Mouse (Mus musculus) layer of hippocampus, adult 2 months (tissue): Measurements from ENCODE around the gene Srsf4. TPM values are rescaled to one million over a fixed set of nuclear protein-coding genes. Genes with fewer than 3 reads are reported as not detected.

ENCODE experiments used
- DNase-seq, 2 experiments: peaks; one replicate each; pipeline ENCODE4 v3.0.0; 2022; ENCODE audit warnings: low spot score in 2 of 2
- H3K27ac ChIP-seq: fragments of 200-600 bp; 2 replicates; pipeline ENCODE4 v1.8.1; 2022
- H3K4me3 ChIP-seq: fragments of 200-600 bp; 2 replicates; pipeline ENCODE4 v1.8.1; 2022; ENCODE audit warnings: mild to moderate bottlenecking
- CTCF ChIP-seq: fragments of 200-600 bp; conservative IDR thresholded peaks from 2 replicates; pipeline ENCODE4 v1.8.1; 2022; ENCODE audit warnings: antibody characterized with exemption, mild to moderate bottlenecking, moderate library complexity
- total RNA-seq, 2 experiments: library from RNA; stranded (reverse); gene quantifications; 2 replicates each; pipeline ENCODE4 v1.2.3; 2021

Srsf4 gene
- total RNA-seq, 2 experiments from 2014 or later, result 67.3 to 75.0 TPM

DNA sequence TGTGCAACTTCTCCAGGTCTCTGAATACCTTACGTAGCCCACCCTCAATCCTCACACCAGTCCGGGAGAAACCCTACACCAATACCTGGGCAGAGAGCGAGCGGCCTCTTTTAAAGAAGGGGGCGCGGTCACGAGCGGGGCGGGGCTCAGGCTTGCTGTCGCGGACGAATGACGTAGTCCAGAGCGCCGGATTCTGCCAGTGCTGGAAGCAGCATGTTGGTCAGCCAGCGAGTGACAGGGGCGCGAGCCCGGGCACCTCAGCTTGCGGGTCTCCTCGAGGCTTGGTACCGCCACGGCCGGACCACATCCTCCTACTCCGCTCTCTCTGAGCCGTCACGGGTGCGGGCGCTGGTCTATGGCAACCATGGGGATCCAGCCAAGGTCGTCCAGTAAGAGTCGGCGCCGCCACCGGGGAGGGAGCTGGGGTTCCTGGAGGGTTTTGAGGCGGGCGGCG lies 30.1 kb upstream of the Srsf4 start, which contains the start of gene Mecr:
TSS of gene Mecr (plus strand) at position 181 of the 454 bp plus-strand sequence.
- DNase-seq, result peak; percentile 90 to 94
- Histone ChIP-seq H3K4me3 (peak within 1 kb of the TSS; percentile 98), H3K27ac (peak within 1 kb of the TSS; percentile 82)
- no peak for TF ChIP-seq CTCF

- H3K27ac ChIP-seq, result no peak overlapping the region
- no peak for TF ChIP-seq CTCF
- H3K4me3 ChIP-seq, result no peak overlapping the region
- DNase-seq, result no peak
These were observed 27.2 kb upstream of the Srsf4 start for GRCm38 (mm10) chr4:131845991-131846778.

DNA sequence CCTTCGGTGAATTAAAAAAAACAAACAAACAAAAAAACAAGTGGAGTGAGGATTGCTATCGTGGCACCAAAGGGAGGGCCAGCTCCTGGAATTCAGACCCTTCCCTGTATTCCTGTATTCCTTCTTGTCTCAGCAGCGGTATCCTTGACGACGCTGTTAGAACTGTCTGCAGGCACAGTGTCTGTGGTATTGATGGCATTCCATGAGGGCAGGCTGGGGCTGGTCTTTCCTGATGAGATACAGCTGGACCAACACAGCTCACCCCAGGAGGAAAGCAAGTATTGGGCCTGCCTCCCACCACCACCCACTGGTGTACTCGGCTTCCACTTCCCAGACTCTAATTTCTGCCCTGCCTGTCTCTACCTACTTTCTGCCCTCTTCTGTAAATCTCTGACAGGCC lies 25.3 kb upstream of the Srsf4 start:
- DNase-seq, result no peak
- H3K27ac ChIP-seq, result no peak overlapping the region
- TF ChIP-seq CTCF, result no peak
- H3K4me3 ChIP-seq, result no peak overlapping the region

- no peak overlapping the region for H3K4me3 ChIP-seq
- H3K27ac ChIP-seq, result peak overlapping the region; percentile 80
- TF ChIP-seq CTCF, result no peak
- peak; percentile 54 to 57 for DNase-seq
These were observed 23.3 kb upstream of the Srsf4 start for GRCm38 (mm10) chr4:131849986-131850638.

DNA sequence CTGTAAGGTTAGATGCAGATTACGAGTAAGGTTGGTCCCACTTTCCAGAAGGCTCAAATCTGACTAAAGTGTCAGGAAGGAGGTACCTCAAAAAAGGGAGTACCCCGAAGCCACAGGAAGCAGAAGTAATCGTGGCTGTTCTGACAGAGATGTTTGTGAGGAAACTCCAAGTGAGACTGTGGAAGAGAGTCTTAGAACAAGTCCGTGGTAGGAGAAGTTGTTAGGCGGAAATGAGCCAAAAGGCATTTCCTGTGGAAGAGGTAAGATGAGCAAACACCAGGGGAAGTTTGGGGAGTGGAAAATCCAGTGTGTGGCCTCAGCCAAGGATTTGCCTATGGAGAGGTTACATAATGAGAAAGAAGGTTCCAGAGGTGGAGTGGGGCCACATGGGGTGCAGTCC lies 18.5 kb upstream of the Srsf4 start:
- H3K4me3 ChIP-seq, result no peak overlapping the region
- no peak for DNase-seq
- TF ChIP-seq CTCF, result no peak
- H3K27ac ChIP-seq, result no peak overlapping the region

DNA sequence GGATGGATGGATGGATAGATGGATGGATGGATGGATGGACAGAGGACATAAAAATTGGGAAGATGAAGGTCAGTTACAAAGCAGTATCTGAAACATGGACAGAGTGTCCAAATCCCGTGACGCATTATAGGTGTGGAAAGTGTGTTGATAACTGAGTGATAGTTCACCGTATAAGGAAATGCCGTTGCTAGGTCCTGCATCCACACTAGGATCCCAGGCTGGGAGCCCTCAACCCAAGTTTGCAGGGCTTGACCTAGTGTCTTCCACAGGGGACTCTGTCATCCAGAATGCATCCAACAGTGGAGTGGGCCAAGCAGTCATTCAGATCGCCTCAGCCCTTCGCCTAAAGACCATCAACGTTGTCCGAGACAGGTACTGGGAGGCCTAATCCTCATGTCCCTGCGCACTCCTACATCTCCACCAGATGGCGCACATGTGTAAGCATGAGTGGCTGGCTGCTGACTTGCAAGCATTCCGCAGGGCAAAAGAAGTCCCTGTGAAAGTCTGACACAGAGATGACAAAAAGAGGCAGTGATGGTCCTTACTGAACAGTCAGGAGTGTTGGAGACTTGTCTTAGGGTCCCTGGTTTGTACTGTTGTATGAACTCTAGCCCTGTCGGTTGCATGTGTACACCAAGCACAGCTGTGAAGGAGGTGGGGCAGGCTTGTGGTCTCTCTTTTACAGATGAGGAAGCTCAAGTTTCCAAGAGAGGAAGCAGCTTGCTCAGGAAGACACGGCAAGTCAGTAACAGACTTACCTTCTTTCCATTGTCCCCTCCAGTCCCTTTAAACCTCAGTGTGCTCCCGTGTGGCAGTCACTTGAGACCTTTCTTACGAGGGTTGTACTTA lies 12.7 kb upstream of the Srsf4 start:
- Histone ChIP-seq H3K4me3 (no peak overlapping the region), H3K27ac (no peak overlapping the region)
- DNase-seq, result peak; percentile 77 to 86
- peak; percentile 98 for TF ChIP-seq CTCF

- no peak for DNase-seq
- Histone ChIP-seq H3K4me3 (no peak overlapping the region), H3K27ac (no peak overlapping the region)
- no peak for TF ChIP-seq CTCF
These were observed 12.1 kb upstream of the Srsf4 start for GRCm38 (mm10) chr4:131861341-131861739.

- no peak for DNase-seq
- peak overlapping the region; percentile 89 for H3K27ac ChIP-seq
These were observed 635 bp upstream of the Srsf4 start for GRCm38 (mm10) chr4:131872672-131873292.

GRCm38 (mm10) chr4:131874169-131874536 lies 736 bp downstream of the Srsf4 start:
- TF ChIP-seq CTCF, result no peak
- Histone ChIP-seq H3K4me3 (peak overlapping the region; percentile 95), H3K27ac (peak overlapping the region; percentile 100)
- DNase-seq, result no peak

More at GRCm38 (mm10) chr4:131872672-131873292, 635 bp upstream of the Srsf4 start:
- H3K4me3 ChIP-seq, result peak overlapping the region; percentile 95
- TF ChIP-seq CTCF, result no peak

DNA sequence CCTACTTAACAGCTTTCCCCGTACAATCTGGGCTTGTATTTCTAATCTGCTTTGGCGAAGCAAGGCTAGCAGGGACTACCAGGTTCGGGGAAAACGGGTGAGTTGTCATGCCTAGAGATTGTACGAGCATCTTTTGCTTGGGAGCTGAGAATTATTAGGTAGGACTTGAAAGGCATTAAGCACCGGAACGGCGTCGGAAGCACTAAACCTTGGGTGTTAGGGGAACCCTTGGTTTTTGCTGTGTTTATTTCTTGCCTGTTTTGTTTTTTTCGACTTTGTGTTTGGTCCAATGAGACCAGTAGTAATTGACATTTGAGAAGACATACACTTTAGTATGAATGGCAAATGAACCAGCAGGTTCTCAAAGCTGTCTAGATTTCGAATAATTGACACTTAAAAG lies 1.1 kb downstream of the Srsf4 start:
- Histone ChIP-seq H3K27ac (peak overlapping the region; percentile 100), H3K4me3 (peak overlapping the region; percentile 95)
- no peak for DNase-seq
- no peak for TF ChIP-seq CTCF

DNA sequence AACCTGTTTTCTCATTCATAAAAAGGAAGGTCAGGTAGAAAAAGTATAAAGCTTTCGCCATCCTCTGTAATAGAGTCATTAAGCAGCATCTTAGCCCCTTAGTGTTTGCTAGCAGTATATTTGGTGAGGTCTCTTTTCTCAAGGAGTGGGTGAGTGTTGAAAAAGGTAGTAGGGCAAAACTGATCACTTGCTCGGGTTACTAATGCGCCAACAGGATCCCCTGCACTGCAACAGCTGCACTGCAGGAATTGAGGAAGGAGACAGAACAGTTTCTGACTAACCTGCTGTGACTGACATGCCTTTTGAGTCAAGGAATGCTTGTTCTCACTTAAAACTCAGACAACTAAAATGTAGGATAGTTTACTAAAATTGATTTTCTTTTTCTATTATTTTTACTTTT lies 1.8 kb downstream of the Srsf4 start:
- no peak overlapping the region for H3K27ac ChIP-seq
- peak overlapping the region; percentile 95; the same call in 1 of the 2 replicates for H3K4me3 ChIP-seq
- TF ChIP-seq CTCF, result no peak
- no peak for DNase-seq

DNA sequence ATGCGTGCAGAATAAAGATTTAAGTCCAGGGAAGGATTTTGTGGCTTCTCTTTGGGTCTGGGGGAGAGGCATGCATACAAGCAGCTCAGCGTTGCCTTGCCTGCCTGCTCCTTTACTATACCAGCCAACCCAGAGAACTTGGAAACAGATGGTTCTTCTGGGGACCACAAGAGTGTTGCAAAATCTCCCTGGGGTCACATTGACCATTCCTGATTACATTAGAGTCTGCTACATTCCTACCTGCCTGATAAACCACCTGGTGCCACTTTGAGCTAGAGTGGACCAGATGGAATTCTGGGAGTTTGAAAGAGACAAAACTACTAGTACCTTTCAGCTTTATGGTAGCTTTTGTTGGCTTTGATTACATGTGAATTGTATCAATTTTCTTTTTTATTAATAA lies 3.4 kb downstream of the Srsf4 start:
- no peak for TF ChIP-seq CTCF
- no peak overlapping the region for H3K4me3 ChIP-seq
- no peak for DNase-seq
- H3K27ac ChIP-seq, result no peak overlapping the region

- no peak overlapping the region for H3K4me3 ChIP-seq
- no peak overlapping the region for H3K27ac ChIP-seq
- DNase-seq, result no peak
- no peak for TF ChIP-seq CTCF
These were observed 6.3 kb downstream of the Srsf4 start for GRCm38 (mm10) chr4:131879692-131880091.
